Mouse (Mus musculus) CD8-positive naive resting alpha-beta T cell, adult 2 months (primary cell): ENCODE data around the gene Prkra.
"Not testable (repeated sequence)": the region's sequence is repeated elsewhere in the genome, so short reads cannot be mapped to it uniquely, and the experiment has no call there.

Source experiments
- DNase-seq, 2 experiments: peaks; one replicate each; pipeline ENCODE4 v3.0.0; 2022; ENCODE audit warnings: low read depth in 2 of 2, low spot score in 2 of 2

Prkra gene

DNA sequence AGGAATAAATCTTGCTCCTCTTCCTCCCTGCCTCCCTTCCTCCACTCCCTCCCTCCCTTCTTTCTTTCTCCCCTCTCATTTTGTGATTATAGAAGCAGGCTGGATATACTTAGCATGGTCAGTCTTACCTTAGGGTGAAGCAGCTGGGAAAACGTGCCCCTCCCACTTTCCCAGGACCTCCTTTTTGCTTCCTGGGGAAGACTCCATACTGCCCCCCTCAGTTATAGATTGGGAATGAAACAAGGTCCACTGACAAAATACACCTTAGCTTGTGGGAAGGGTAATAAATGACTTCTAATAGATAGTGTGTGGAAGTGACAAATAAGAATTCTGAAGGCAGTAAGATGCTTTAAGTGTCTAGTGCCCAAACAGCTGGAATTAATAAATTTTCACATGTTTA is 8.2 kb upstream of the Prkra start:
- DNase-seq, result no peak

- DNase-seq, result no peak
These were observed 7.6 kb upstream of the Prkra start for GRCm38 (mm10) chr2:76655444-76655843.

DNA sequence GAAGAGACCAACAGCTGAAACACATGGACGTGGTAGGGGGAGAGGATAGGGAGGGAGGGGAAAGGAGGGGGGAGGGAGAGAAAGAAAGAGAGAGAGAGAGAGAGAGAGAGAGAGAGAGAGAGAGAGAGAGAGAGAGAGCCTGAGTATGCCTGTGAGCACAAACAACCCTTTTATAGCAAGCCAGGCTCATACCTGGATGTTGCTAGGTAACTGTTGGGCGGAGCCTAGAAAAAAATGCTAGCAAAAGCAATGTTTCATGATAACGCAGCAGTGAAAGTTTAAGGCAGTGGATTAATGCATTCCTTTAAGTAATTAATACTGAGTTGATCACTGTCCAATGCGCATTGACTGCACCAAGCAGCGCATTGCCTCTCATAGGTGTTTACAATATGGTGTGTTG is 6.8 kb upstream of the Prkra start:
- no peak for DNase-seq

- no peak for DNase-seq
These were observed 5.3 kb upstream of the Prkra start for GRCm38 (mm10) chr2:76653070-76653469.

- no peak for DNase-seq
These were observed 889 bp upstream of the Prkra start for GRCm38 (mm10) chr2:76648666-76649141.

GRCm38 (mm10) chr2:76647441-76647869 is 360 bp downstream of the Prkra start:
- no peak for DNase-seq

DNA sequence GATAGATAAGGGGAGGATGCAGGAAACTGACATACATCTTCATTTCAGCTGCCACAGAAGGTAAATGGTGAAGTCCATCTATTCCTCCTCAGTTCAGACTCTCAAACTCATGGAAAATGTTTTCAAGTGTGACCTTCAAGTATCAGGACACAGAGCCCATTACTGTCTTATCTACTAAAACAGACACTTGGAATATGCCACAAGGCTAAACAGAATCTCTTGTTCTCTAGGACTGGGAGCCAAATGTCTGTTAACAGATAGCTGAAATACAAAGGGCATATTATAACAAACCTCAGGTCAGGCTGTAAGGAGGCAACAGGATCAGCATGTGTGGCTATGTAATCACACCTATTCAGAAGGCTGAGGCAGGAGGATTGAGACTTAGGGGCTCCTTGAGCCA is 4.0 kb downstream of the Prkra start:
- no peak for DNase-seq

GRCm38 (mm10) chr2:76639637-76640036 is 8.2 kb downstream of the Prkra start:
- DNase-seq, result no peak

GRCm38 (mm10) chr2:76631600-76631999 is 16.2 kb downstream of the Prkra start:
- no peak for DNase-seq

DNA sequence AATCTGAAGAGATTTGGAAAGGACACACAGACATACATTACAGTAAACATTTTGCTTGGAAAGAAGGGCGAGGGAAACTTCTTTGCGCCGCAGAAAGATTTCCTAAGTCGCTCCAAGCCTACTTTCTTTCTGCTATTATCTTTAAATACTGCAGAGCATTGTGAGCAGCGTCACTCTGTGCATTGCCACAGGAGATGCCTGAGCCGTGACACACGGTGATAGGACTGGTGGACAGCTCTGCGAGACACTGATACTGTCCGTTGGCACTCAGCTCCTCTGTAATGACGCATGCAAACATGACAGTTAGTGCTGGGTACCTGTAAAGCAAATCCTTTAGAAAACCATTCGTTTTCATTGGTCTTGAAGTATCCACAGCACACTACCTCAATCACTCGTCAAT is 17.5 kb downstream of the Prkra start:
- no peak for DNase-seq

DNA sequence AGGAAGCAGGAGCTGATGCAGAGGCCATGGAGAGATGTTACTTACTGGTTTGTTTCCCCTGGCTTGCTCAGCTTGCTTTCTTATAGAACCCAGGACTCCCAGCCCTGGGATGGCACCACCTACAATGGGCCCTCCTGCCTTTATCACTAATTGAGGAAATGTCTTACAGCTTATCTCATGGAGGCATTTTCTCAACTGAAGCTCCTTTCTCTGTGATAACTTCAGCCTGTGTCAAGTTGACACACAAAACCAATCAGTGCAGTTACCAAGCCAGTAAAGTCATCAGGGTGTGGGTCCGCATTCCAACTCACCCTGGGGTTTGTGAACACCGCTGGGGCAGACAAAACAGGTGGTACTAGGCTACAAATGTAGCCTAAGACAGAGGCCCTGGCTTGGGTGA is 25.5 kb downstream of the Prkra start:
- DNase-seq, result not testable (repeated sequence)

GRCm38 (mm10) chr2:76621724-76622123 is 26.1 kb downstream of the Prkra start:
- no peak for DNase-seq

- no peak for DNase-seq
These were observed 27.6 kb downstream of the Prkra start for GRCm38 (mm10) chr2:76620188-76620587.

DNA sequence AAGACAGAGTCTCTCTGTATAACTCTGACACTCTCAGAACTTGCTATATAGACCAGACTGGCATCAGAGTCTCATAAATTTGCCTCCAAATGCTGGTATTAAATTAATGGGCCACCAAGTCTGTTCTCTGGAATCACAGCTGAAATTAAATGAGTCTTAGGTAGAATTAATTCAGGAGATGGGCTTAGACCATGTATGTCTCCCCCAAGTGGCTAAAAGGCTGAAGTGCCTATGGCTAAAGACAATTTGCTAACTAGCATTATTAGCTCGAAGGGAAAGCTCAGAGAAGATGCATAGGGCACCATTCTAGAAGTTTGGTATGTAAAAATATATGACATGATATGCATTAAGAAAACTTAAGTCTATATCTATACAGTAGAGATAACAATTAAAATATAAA is 29.7 kb downstream of the Prkra start:
- DNase-seq, result peak in 1 of 2 experiments; percentile 14

- no peak for DNase-seq
These were observed 35.8 kb downstream of the Prkra start for GRCm38 (mm10) chr2:76611996-76612395.

DNA sequence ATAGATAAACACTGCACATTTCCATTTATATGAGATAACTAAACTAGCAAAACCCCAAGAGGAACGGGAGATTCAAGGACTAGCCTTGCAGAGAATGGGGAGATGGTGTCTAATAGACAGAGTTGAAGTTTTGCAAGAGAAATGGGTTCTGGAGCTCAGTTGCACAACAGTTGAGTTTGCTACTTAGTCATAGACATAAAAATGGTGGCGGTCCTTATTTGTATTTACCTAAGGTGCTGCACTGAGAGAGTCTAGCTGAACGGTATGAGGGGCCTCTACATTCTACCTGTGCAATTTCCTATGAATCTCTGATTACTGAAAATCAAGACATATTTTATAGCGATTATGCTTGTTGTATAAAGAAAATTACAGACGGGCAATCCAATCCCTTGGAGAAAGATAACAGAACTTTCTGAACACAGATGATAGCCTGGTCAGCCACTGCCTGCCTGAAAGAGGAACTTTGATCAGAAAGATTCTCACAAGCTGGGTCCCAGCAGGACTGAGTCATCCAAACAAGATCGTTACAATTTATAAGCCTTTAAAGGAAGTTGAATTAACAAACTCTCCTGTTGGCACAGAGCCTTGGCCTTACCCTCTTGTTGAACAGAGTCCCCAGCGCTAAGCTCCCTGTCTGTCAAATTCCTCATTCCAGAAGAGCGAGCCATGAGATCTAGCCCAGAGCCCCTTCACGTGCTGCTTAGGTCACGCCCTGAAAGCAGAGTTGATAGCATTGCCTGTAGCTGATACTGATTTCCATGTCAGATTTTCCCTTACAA is 37.3 kb downstream of the Prkra start:
- no peak for DNase-seq

DNA sequence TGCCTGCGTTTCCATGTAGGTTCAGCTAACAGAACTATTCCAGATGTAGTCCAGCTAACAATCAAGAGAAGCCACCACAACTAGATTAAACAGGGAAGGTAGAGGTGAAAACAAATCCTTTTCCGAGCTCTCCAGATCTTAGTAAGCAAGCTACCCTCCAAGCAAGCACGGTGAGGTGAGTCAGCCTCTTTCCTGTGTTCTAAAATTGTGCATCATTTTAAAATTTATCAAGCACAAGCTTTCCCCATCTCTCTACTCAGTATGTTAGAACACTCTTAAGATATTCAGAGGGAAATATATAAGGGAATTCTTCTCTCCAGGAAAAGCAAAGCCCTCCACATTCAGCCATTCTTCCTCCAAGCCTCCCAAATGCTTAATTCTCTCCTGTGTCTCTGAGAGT is 41.1 kb downstream of the Prkra start:
- no peak for DNase-seq

- no peak for DNase-seq
These were observed 45.6 kb downstream of the Prkra start for GRCm38 (mm10) chr2:76602256-76602655.

GRCm38 (mm10) chr2:76599214-76599613 is 48.6 kb downstream of the Prkra start:
- DNase-seq, result no peak

GRCm38 (mm10) chr2:76597521-76597920 is 50.3 kb downstream of the Prkra start:
- DNase-seq, result no peak

DNA sequence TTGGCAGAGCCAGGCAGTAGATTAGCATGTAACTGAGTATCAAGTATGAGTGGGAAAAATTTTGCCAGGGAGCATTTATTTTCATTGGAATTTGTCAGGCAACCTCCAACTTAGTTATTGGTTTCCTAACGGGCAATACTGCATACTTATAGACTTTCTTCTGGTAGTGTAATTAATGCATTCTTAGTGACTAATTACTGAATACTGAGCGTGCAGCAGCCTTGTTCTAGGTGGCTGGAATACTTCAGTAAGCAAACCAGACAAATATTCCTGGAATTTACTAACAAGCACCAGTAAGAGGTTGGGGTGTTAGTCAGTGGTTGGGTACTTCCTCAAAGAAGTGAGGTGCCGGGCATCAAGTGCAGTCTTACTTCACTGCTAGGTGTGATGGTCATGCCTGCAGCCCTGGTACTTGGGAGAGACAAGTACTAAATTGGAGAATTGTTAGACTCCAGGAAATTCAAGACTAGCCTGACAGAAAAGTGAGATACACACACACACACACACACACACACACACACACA is 55.4 kb downstream of the Prkra start:
- DNase-seq, result no peak

- no peak for DNase-seq
These were observed 57.6 kb downstream of the Prkra start for GRCm38 (mm10) chr2:76590221-76590620.

DNA sequence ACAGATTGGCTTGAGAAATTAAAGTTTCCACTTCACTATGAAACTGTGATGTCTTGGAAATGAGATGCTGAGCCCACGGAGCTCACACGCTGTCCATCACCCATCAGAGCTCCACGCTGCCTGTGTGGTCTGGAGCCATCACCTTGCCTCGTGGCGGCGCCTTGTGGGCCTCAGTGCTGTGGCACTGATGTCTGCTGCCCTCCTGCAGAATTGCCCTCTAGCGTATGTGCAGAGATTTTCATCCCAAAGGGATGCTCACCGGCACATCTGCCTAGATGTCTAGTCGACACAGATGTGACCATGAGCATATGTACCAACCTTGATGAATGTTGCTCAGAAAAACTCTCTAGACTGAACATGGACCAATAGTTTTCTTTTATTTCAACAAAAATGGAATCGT is 60.9 kb downstream of the Prkra start:
- no peak for DNase-seq
